Mouse (Mus musculus) heart, adult 8-10 months (tissue): ENCODE data around the gene Rnase11. TPM values are rescaled to one million over a fixed set of nuclear protein-coding genes. Genes with fewer than 3 reads are reported as not detected.
"Not testable (repeated sequence)": the region's sequence is repeated elsewhere in the genome, so short reads cannot be mapped to it uniquely, and the experiment has no call there.

Experiments used
- DNase-seq: peaks from one replicate; pipeline ENCODE4 v3.0.0; 2022; ENCODE audit warnings: low spot score
- total RNA-seq, 4 experiments: library from RNA; stranded (reverse); gene quantifications; 2 replicates each; pipeline ENCODE4 v1.2.4; 2022

Gene Rnase11
- total RNA-seq, 4 experiments from 2014 or later, result not detected

- no peak for DNase-seq
Measured at GRCm38 (mm10) chr14:51081035-51081434, 31.1 kb upstream of the Rnase11 start.

- no peak for DNase-seq
Measured at GRCm38 (mm10) chr14:51079180-51079579, 29.2 kb upstream of the Rnase11 start.

DNA sequence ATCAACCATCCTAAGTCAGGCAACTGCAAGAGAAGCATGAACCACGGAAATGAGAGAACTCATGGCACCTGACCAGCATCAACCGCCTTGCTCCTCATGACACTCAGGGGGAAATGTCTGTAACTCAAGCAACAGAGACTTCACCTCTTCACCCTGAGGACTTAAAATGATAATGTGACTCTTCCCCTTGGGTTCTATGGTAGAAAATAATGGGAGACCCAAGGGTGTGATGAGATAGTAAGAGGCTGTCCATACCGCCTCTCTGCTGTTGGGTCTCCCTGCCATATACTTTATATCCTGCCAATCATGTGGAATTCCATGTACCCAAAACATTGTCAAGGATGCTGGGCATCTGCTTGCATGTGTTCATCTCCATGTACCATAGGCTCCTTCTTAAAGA is 24.4 kb upstream of the Rnase11 start, which contains the start of gene Olfr750:
Olfr750 (minus strand) TSS at position 101 of the 400 bp plus-strand sequence.
- DNase-seq, result no peak

DNA sequence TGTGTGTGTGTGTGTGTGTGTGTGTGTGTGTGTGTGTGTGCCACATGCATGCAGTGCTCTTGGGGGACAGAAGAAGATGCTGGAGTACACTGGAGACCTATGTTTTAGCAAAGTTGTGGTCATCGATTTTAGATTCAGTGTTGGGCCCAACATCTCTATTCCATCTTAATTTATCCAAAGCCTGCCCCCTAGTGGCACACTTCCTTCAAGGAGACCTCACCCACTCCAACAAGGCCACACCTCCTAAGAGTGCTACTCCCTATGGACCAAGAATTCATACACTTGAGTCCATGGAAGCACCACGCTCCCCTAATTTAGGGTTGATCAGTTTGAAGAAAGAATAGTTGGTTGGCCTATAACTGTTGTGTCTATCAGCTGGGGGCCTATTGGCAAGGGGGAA is 19.7 kb upstream of the Rnase11 start:
- DNase-seq, result no peak

- no peak for DNase-seq
Measured at GRCm38 (mm10) chr14:51068956-51069355, 19.0 kb upstream of the Rnase11 start.

DNA sequence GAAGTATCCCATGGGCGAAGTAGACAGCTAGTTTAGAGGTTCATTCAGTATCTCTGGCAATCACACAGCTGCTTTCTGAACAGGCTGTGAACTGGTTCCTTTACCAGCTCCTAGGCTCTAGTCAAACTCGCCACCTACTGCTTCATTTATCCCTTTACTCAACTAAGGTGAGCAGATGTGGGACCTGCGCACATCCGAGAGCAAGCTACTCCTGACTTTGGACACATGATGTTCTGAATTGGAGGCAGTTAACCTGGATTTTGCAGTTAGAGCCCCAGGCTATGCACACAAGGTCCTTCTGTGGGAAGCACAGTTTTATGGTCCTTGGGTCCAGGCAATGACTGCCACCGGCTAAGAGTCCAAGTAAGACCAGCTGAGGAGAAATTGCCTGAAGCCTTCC is 10.8 kb upstream of the Rnase11 start:
- no peak for DNase-seq

GRCm38 (mm10) chr14:51057401-51057831 is 7.5 kb upstream of the Rnase11 start, which contains the start of gene Rnase12:
Rnase12 (minus strand) TSS chr14:51057661.
- no peak for DNase-seq

GRCm38 (mm10) chr14:51054243-51055237 is 4.6 kb upstream of the Rnase11 start:
- DNase-seq, result no peak

GRCm38 (mm10) chr14:51053176-51053575 is 3.2 kb upstream of the Rnase11 start:
- no peak for DNase-seq

DNA sequence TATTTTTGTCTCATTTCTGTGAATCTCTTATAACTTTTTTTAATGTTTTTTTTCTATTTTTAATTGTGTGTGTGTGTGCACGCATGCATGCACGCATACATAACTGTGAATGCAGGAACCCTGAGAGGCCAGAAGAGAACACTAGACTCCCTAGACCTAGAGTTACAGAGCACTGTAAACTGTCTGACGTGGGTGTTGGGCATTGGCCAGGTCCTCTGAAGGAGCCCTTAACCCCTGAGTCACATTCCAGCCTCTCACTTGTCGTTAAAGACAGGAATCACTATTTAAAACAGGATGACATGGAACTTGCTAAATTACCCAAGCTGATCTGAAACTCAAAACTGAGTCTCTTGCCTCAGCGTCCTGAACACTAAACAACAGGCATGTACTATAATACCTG is 2.0 kb upstream of the Rnase11 start:
- DNase-seq, result no peak

- no peak for DNase-seq
Measured at GRCm38 (mm10) chr14:51047846-51048245, 2.1 kb downstream of the Rnase11 start.

GRCm38 (mm10) chr14:51041769-51042168 is 8.2 kb downstream of the Rnase11 start, which contains the start of gene Rnase9:
Rnase9 (minus strand) TSS chr14:51041869.
- DNase-seq, result no peak

- no peak for DNase-seq
Measured at GRCm38 (mm10) chr14:51036214-51036613, 13.7 kb downstream of the Rnase11 start.

GRCm38 (mm10) chr14:51035206-51035605 is 14.8 kb downstream of the Rnase11 start:
- no peak for DNase-seq

DNA sequence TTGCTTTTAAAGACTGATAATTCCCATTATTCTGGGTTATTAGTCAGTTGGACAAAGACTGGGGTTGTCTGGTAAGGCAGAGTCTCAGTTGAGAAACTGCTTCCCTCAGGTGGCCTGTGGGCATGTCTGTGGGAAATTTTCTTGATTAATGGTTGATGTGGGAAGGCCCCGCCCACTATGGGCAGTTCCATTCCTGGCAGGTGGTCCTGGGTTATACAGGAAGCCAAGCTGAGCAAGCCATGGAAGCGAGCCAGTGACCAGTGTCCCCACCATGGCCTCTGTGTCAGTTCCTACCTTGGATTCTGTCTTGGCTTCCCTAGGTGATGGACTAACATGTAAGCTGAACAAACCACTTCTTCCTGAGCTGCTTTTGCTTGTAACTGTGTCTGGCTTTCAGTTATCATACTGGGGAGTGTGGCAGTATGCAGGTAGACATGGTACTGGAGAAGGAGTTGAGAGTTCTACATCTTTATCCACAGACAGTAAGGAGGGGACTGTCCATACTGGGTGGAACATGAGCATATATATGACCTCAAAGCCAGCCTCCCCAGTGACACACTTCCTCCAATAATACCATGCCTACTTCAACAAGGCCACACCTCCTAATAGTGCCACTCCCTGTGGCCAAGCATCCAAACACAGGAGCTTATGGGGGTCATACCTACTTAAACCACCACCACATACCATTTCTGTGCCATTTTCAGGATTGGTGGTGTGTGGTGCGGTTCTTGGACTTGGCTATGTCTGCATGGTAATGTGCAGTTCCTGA is 22.4 kb downstream of the Rnase11 start:
- no peak for DNase-seq

GRCm38 (mm10) chr14:51026391-51027133 is 23.4 kb downstream of the Rnase11 start:
- peak; percentile 78 for DNase-seq

- no peak for DNase-seq
Measured at GRCm38 (mm10) chr14:51024820-51025219, 25.1 kb downstream of the Rnase11 start.

DNA sequence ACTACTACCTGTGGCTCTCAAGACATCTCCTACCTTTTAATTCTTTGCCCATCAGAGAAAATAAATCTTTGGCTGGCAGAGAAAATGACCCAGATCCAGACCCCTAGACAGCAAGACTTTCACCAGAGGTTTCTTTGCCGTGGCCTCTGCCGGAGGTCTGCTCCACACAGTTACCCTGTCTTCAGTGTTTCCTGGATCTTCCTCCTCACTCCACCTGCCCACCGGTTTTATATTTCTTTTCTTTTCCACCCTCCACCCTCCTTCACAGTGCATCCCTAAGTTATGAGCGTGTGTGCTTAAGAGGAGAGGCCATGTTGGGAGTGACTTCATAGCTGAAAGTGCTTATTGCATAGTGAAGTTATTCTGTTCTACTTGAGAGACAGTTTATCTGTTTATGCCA is 26.5 kb downstream of the Rnase11 start:
- DNase-seq, result no peak

DNA sequence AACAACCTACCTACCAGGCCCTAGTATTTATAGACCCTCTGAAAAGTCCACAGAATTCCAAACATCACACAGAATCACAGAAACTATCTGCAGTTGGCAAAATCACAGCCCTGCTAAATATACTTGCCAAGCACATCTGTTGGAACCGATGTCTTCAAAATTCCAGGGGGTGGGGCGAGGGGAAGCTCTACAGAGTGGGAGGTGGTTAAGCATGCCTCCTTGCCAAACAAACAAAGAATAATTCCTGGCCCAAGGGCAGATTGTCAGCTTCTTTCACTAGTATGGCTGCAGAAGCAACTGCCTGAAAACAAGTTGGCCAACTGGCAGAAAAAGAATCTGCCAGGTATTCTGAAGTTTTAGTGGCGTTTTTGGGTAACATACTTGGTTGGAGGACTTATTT is 32.7 kb downstream of the Rnase11 start:
- peak; percentile 60 for DNase-seq

DNA sequence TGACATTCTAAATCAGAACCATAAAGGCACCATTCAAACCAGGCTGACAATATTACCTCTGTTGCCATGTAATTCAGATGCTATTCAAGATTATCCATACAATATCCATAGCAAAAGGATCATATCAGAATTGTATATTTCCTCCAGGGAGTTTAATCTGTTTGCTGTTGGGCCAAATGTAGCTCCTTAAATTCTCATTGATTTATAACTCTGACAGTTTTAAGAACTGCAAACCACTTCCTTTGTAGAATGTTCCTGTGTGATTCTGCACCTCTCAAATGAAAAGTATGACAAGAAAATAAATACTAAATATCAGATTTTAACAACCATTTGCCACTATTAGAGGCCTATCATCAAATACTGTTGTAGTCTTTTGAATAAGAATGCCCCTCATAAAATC is 34.2 kb downstream of the Rnase11 start:
- DNase-seq, result no peak

GRCm38 (mm10) chr14:51014724-51015123 is 35.2 kb downstream of the Rnase11 start:
- DNase-seq, result not testable (repeated sequence)
